Mouse (Mus musculus): Measurements from ENCODE around the gene Rrad.
A peak's percentile ranks its signal among the peaks of the same experiment; 100 is the strongest.
"Not testable (repeated sequence)": the region's sequence is repeated elsewhere in the genome, so short reads cannot be mapped to it uniquely, and the experiment has no call there.

The Rrad gene

GRCm38 (mm10) chr8:104630981-104631663 lies at the start of gene Rrad:
TSS of gene Rrad (minus strand) at chr8:104631327.
- no peak for DNase-seq

GRCm38 (mm10) chr8:104655614-104656013 lies 24.5 kb upstream of the Rrad start:
- no peak for DNase-seq

- peak; percentile 95 for DNase-seq
Measured at GRCm38 (mm10) chr8:104654984-104655383, 23.9 kb upstream of the Rrad start.

GRCm38 (mm10) chr8:104644187-104644586 lies 13.1 kb upstream of the Rrad start:
- DNase-seq = not testable (repeated sequence)

GRCm38 (mm10) chr8:104642324-104642654 lies 11.2 kb upstream of the Rrad start:
- no peak for DNase-seq

- peak; percentile 89 for DNase-seq
Measured at GRCm38 (mm10) chr8:104641426-104642323, 10.5 kb upstream of the Rrad start, which contains the start of gene Ciao2b. TSS of gene Ciao2b (minus strand) at chr8:104641965.

- peak; percentile 27 for DNase-seq
Measured at GRCm38 (mm10) chr8:104640831-104641370, 9.8 kb upstream of the Rrad start.

GRCm38 (mm10) chr8:104640241-104640640 lies 9.1 kb upstream of the Rrad start:
- DNase-seq = peak; percentile 5

GRCm38 (mm10) chr8:104638010-104638409 lies 6.9 kb upstream of the Rrad start:
- no peak for DNase-seq

- DNase-seq = peak; percentile 2
Measured at GRCm38 (mm10) chr8:104635004-104635710, 4.0 kb upstream of the Rrad start.

GRCm38 (mm10) chr8:104633156-104633744 lies 2.1 kb upstream of the Rrad start:
- DNase-seq = peak; percentile 11

GRCm38 (mm10) chr8:104632486-104632885 lies 1.4 kb upstream of the Rrad start:
- DNase-seq = no peak

- DNase-seq = no peak
Measured at GRCm38 (mm10) chr8:104631975-104632374, 848 bp upstream of the Rrad start.

- DNase-seq = no peak
Measured at GRCm38 (mm10) chr8:104630574-104630973, 553 bp downstream of the Rrad start.

GRCm38 (mm10) chr8:104630111-104630479 lies 1.0 kb downstream of the Rrad start:
- no peak for DNase-seq

GRCm38 (mm10) chr8:104629306-104630110 lies 1.6 kb downstream of the Rrad start:
- DNase-seq = peak; percentile 72

GRCm38 (mm10) chr8:104628402-104628801 lies 2.7 kb downstream of the Rrad start:
- DNase-seq = no peak

- DNase-seq = no peak
Measured at GRCm38 (mm10) chr8:104627065-104627740, 3.9 kb downstream of the Rrad start.

GRCm38 (mm10) chr8:104624161-104624560 lies 7.0 kb downstream of the Rrad start, which contains the start of gene Cdh16:
TSS of gene Cdh16 (minus strand) at chr8:104624396.
- peak; percentile 97 for DNase-seq

- DNase-seq = no peak
Measured at GRCm38 (mm10) chr8:104620765-104621164, 10.4 kb downstream of the Rrad start.

GRCm38 (mm10) chr8:104613119-104613518 lies 18.0 kb downstream of the Rrad start:
- no peak for DNase-seq

Data from kidney, adult 9 months (tissue).